Mouse (Mus musculus): ENCODE measurements around the gene Fyn.

Fyn gene

GRCm38 (mm10) chr10:39471714-39472531 is 103.3 kb downstream of the Fyn start:
- DNase-seq (ENCODE audit: low spot score) = peak; percentile 90

- no peak for DNase-seq (ENCODE audit: low spot score)
These were observed 104.3 kb downstream of the Fyn start for GRCm38 (mm10) chr10:39472923-39473322.

GRCm38 (mm10) chr10:39479361-39479760 is 110.7 kb downstream of the Fyn start:
- DNase-seq (ENCODE audit: low spot score) = no peak

GRCm38 (mm10) chr10:39484382-39484826 is 115.7 kb downstream of the Fyn start:
- no peak for DNase-seq (ENCODE audit: low spot score)

- DNase-seq (ENCODE audit: low spot score) = no peak
These were observed 116.2 kb downstream of the Fyn start for GRCm38 (mm10) chr10:39484892-39485291.

- no peak for DNase-seq (ENCODE audit: low spot score)
These were observed 117.3 kb downstream of the Fyn start for GRCm38 (mm10) chr10:39485939-39486338.

- no peak for DNase-seq (ENCODE audit: low spot score)
These were observed 118.1 kb downstream of the Fyn start for GRCm38 (mm10) chr10:39486501-39487450.

GRCm38 (mm10) chr10:39487740-39488415 is 119.2 kb downstream of the Fyn start:
- no peak for DNase-seq (ENCODE audit: low spot score)

GRCm38 (mm10) chr10:39488542-39488941 is 119.9 kb downstream of the Fyn start:
- DNase-seq (ENCODE audit: low spot score) = no peak

- DNase-seq (ENCODE audit: low spot score) = no peak
These were observed 120.3 kb downstream of the Fyn start for GRCm38 (mm10) chr10:39488956-39489355.

GRCm38 (mm10) chr10:39490349-39491121 is 121.9 kb downstream of the Fyn start:
- no peak for DNase-seq (ENCODE audit: low spot score)

- no peak for DNase-seq (ENCODE audit: low spot score)
These were observed 123.5 kb downstream of the Fyn start for GRCm38 (mm10) chr10:39492146-39492545.

GRCm38 (mm10) chr10:39493007-39493406 is 124.4 kb downstream of the Fyn start:
- DNase-seq (ENCODE audit: low spot score) = no peak

- no peak for DNase-seq (ENCODE audit: low spot score)
These were observed 130.0 kb downstream of the Fyn start for GRCm38 (mm10) chr10:39498641-39499040.

- no peak for DNase-seq (ENCODE audit: low spot score)
These were observed 132.9 kb downstream of the Fyn start for GRCm38 (mm10) chr10:39501571-39501970.

- peak; percentile 31 for DNase-seq (ENCODE audit: low spot score)
These were observed 133.5 kb downstream of the Fyn start for GRCm38 (mm10) chr10:39501977-39502706.

GRCm38 (mm10) chr10:39503331-39503730 is 134.7 kb downstream of the Fyn start:
- no peak for DNase-seq (ENCODE audit: low spot score)

- no peak for DNase-seq (ENCODE audit: low spot score)
These were observed 136.4 kb downstream of the Fyn start for GRCm38 (mm10) chr10:39505007-39505406.

GRCm38 (mm10) chr10:39505621-39506020 is 137.0 kb downstream of the Fyn start:
- DNase-seq (ENCODE audit: low spot score) = no peak

- DNase-seq (ENCODE audit: low spot score) = no peak
These were observed 137.7 kb downstream of the Fyn start for GRCm38 (mm10) chr10:39506353-39506752.

- no peak for DNase-seq (ENCODE audit: low spot score)
These were observed 138.2 kb downstream of the Fyn start for GRCm38 (mm10) chr10:39506831-39507230.
